Mouse (Mus musculus): Measurements from ENCODE around the gene Asb10. TPM values are rescaled to one million over a fixed set of nuclear protein-coding genes. Genes with fewer than 3 reads are reported as not detected.

Asb10 gene
- total RNA-seq, 2 experiments from 2014 or later: not detected

- no peak for ATAC-seq (replicated peaks; ENCODE audit: low FRiP score, poor library complexity, severe bottlenecking)
Observed at GRCm38 (mm10) chr5:24537618-24538017, 3.2 kb downstream of the Asb10 start.

GRCm38 (mm10) chr5:24536511-24536910 is 4.3 kb downstream of the Asb10 start:
- ATAC-seq (replicated peaks; ENCODE audit: low FRiP score, poor library complexity, severe bottlenecking): no peak

GRCm38 (mm10) chr5:24535731-24536130 is 5.0 kb downstream of the Asb10 start:
- no peak for ATAC-seq (replicated peaks; ENCODE audit: low FRiP score, poor library complexity, severe bottlenecking)

- no peak for ATAC-seq (replicated peaks; ENCODE audit: low FRiP score, poor library complexity, severe bottlenecking)
Observed at GRCm38 (mm10) chr5:24534292-24534691, 6.5 kb downstream of the Asb10 start.

GRCm38 (mm10) chr5:24533391-24533790 is 7.4 kb downstream of the Asb10 start:
- ATAC-seq (replicated peaks; ENCODE audit: low FRiP score, poor library complexity, severe bottlenecking): no peak

GRCm38 (mm10) chr5:24530042-24530689 is 10.6 kb downstream of the Asb10 start:
- ATAC-seq (replicated peaks; ENCODE audit: low FRiP score, poor library complexity, severe bottlenecking): peak; percentile 94

- no peak for ATAC-seq (replicated peaks; ENCODE audit: low FRiP score, poor library complexity, severe bottlenecking)
Observed at GRCm38 (mm10) chr5:24527780-24528179, 13.0 kb downstream of the Asb10 start.

- no peak for ATAC-seq (replicated peaks; ENCODE audit: low FRiP score, poor library complexity, severe bottlenecking)
Observed at GRCm38 (mm10) chr5:24526889-24527230, 13.9 kb downstream of the Asb10 start, which contains the start of gene Gbx1. Gbx1 (minus strand) TSS chr5:24527202.

GRCm38 (mm10) chr5:24526190-24526888 is 14.4 kb downstream of the Asb10 start:
- no peak for ATAC-seq (replicated peaks; ENCODE audit: low FRiP score, poor library complexity, severe bottlenecking)

- no peak for ATAC-seq (replicated peaks; ENCODE audit: low FRiP score, poor library complexity, severe bottlenecking)
Observed at GRCm38 (mm10) chr5:24525360-24526189, 15.2 kb downstream of the Asb10 start.

GRCm38 (mm10) chr5:24524522-24524921 is 16.3 kb downstream of the Asb10 start:
- no peak for ATAC-seq (replicated peaks; ENCODE audit: low FRiP score, poor library complexity, severe bottlenecking)

GRCm38 (mm10) chr5:24523806-24524205 is 17.0 kb downstream of the Asb10 start:
- no peak for ATAC-seq (replicated peaks; ENCODE audit: low FRiP score, poor library complexity, severe bottlenecking)

GRCm38 (mm10) chr5:24521366-24521765 is 19.4 kb downstream of the Asb10 start:
- no peak for ATAC-seq (replicated peaks; ENCODE audit: low FRiP score, poor library complexity, severe bottlenecking)

GRCm38 (mm10) chr5:24512271-24512670 is 28.5 kb downstream of the Asb10 start:
- no peak for ATAC-seq (replicated peaks; ENCODE audit: low FRiP score, poor library complexity, severe bottlenecking)

- ATAC-seq (replicated peaks; ENCODE audit: low FRiP score, poor library complexity, severe bottlenecking): no peak
Observed at GRCm38 (mm10) chr5:24510635-24511034, 30.1 kb downstream of the Asb10 start.

- no peak for ATAC-seq (replicated peaks; ENCODE audit: low FRiP score, poor library complexity, severe bottlenecking)
Observed at GRCm38 (mm10) chr5:24508406-24508805, 32.4 kb downstream of the Asb10 start.

GRCm38 (mm10) chr5:24505513-24505912 is 35.3 kb downstream of the Asb10 start:
- ATAC-seq (replicated peaks; ENCODE audit: low FRiP score, poor library complexity, severe bottlenecking): no peak

- no peak for ATAC-seq (replicated peaks; ENCODE audit: low FRiP score, poor library complexity, severe bottlenecking)
Observed at GRCm38 (mm10) chr5:24502786-24503185, 38.0 kb downstream of the Asb10 start.

- no peak for ATAC-seq (replicated peaks; ENCODE audit: low FRiP score, poor library complexity, severe bottlenecking)
Observed at GRCm38 (mm10) chr5:24500851-24501250, 39.9 kb downstream of the Asb10 start.

- no peak for ATAC-seq (replicated peaks; ENCODE audit: low FRiP score, poor library complexity, severe bottlenecking)
Observed at GRCm38 (mm10) chr5:24499113-24499512, 41.7 kb downstream of the Asb10 start.

- ATAC-seq (replicated peaks; ENCODE audit: low FRiP score, poor library complexity, severe bottlenecking): no peak
Observed at GRCm38 (mm10) chr5:24497526-24497925, 43.3 kb downstream of the Asb10 start.
